Mouse (Mus musculus) left cerebral cortex, postnatal 10 days (tissue): Measurements from ENCODE around the gene Map1lc3b. TPM values are rescaled to one million over a fixed set of nuclear protein-coding genes. Genes with fewer than 3 reads are reported as not detected.

ENCODE experiments used
- DNase-seq, 2 experiments: peaks; one replicate each; pipeline ENCODE4 v3.0.0; 2021 to 2022; ENCODE audit warnings: low spot score in 2 of 2, mixed read lengths in 1 of 2; ENCODE audit errors: extremely low spot score in 1 of 2
- intact Hi-C: fragments of 180-260 bp; cut with DNase I; formaldehyde crosslinking; loops from one replicate; pipeline ENCODE4 v1.15.1; 2025
- total RNA-seq, 2 experiments: library from RNA; stranded (reverse); gene quantifications; 2 replicates each; pipeline ENCODE4 v1.2.3; 2021

Gene Map1lc3b
- 100 to 1,000 TPM; 158 to 163 TPM for total RNA-seq

- peak; percentile 93 to 97 for DNase-seq
- intact Hi-C loops, result loop anchor here (5.0 kb wide), 1 partner anchor 43 kb away; no protein-coding TSS in a partner anchor
These were observed at the start of gene Map1lc3b for GRCm38 (mm10) chr8:121590203-121591177. Map1lc3b (plus strand) TSS chr8:121590361.

- peak in 1 of 2 experiments; percentile 20 for DNase-seq
- intact Hi-C loops, result no loop called here
These were observed 48.3 kb upstream of the Map1lc3b start for GRCm38 (mm10) chr8:121541862-121542261.

GRCm38 (mm10) chr8:121542901-121543300 is 47.3 kb upstream of the Map1lc3b start:
- intact Hi-C loops, result no loop called here
- DNase-seq, result peak in 1 of 2 experiments; percentile 50

- DNase-seq, result peak in 1 of 2 experiments; percentile 17
- intact Hi-C loops, result no loop called here
These were observed 45.8 kb upstream of the Map1lc3b start, which contains the start of gene 1700018B08Rik for GRCm38 (mm10) chr8:121544276-121544785. 1700018B08Rik (minus strand) TSS chr8:121544320.

GRCm38 (mm10) chr8:121544936-121545335 is 45.2 kb upstream of the Map1lc3b start:
- intact Hi-C loops, result loop anchor here (5.0 kb wide), 1 partner anchor 47 kb away; the partner anchor contains the start of gene Map1lc3b
- peak in 1 of 2 experiments; percentile 21 for DNase-seq

- peak; percentile 63 to 74 for DNase-seq
- intact Hi-C loops, result loop anchor here (5.0 kb wide), 1 partner anchor 45 kb away; the partner anchor contains the start of gene Map1lc3b
These were observed 43.0 kb upstream of the Map1lc3b start for GRCm38 (mm10) chr8:121547132-121547531.

GRCm38 (mm10) chr8:121550056-121550455 is 40.1 kb upstream of the Map1lc3b start:
- DNase-seq, result peak in 1 of 2 experiments; percentile 23
- intact Hi-C loops, result no loop called here

GRCm38 (mm10) chr8:121551065-121551985 is 38.8 kb upstream of the Map1lc3b start:
- peak in 1 of 2 experiments; percentile 33 for DNase-seq
- intact Hi-C loops, result no loop called here

GRCm38 (mm10) chr8:121552506-121552905 is 37.7 kb upstream of the Map1lc3b start:
- intact Hi-C loops, result no loop called here
- peak in 1 of 2 experiments; percentile 19 for DNase-seq

GRCm38 (mm10) chr8:121553831-121554475 is 36.2 kb upstream of the Map1lc3b start:
- intact Hi-C loops, result no loop called here
- peak in 1 of 2 experiments; percentile 27 for DNase-seq

GRCm38 (mm10) chr8:121557746-121558145 is 32.4 kb upstream of the Map1lc3b start:
- intact Hi-C loops, result no loop called here
- DNase-seq, result peak in 1 of 2 experiments; percentile 9

- DNase-seq, result no peak
- intact Hi-C loops, result no loop called here
These were observed 31.6 kb upstream of the Map1lc3b start for GRCm38 (mm10) chr8:121558538-121558937.

- intact Hi-C loops, result no loop called here
- DNase-seq, result peak in 1 of 2 experiments; percentile 19
These were observed 30.4 kb upstream of the Map1lc3b start for GRCm38 (mm10) chr8:121559801-121560200.

- intact Hi-C loops, result no loop called here
- DNase-seq, result peak in 1 of 2 experiments; percentile 12
These were observed 29.6 kb upstream of the Map1lc3b start for GRCm38 (mm10) chr8:121560432-121561100.

GRCm38 (mm10) chr8:121561636-121562345 is 28.4 kb upstream of the Map1lc3b start:
- DNase-seq, result peak in 1 of 2 experiments; percentile 49
- intact Hi-C loops, result no loop called here

- no peak for DNase-seq
- intact Hi-C loops, result no loop called here
These were observed 27.2 kb upstream of the Map1lc3b start for GRCm38 (mm10) chr8:121562941-121563351.

- DNase-seq, result no peak
- intact Hi-C loops, result no loop called here
These were observed 26.5 kb upstream of the Map1lc3b start for GRCm38 (mm10) chr8:121563701-121564100.
